Mouse (Mus musculus) hindbrain, embryonic 16.5 days (tissue): Measurements from ENCODE around the gene Echdc1. TPM values are rescaled to one million over a fixed set of nuclear protein-coding genes. Genes with fewer than 3 reads are reported as not detected.
"Not testable (repeated sequence)": the region's sequence is repeated elsewhere in the genome, so short reads cannot be mapped to it uniquely, and the experiment has no call there.

Experiments used
- ATAC-seq: fragments of 200-750 bp; cut with Nextera tagmentation; 2 replicates; pipeline ENCODE4 v1.8.0; 2017; ENCODE audit warnings: moderate TSS enrichment, moderate library complexity
- H3K27ac ChIP-seq: fragments of 300-500 bp; sonication (generic); 2 replicates; pipeline ENCODE4 v1.5.1; 2014; ENCODE audit warnings: low read depth, mild to moderate bottlenecking, control low read depth, low read length, moderate library complexity
- H3K27me3 ChIP-seq: fragments of 300-500 bp; sonication (generic); replicated peaks from 2 replicates; pipeline ENCODE4 v1.6.1; 2014; ENCODE audit warnings: low read length; ENCODE audit not compliant: control insufficient read depth, insufficient read depth
- H3K36me3 ChIP-seq: fragments of 300-500 bp; sonication (generic); 2 replicates; pipeline ENCODE4 v1.6.1; 2014; ENCODE audit warnings: mild to moderate bottlenecking, low read length, moderate library complexity, mixed read lengths; ENCODE audit not compliant: control insufficient read depth, insufficient read depth
- H3K4me1 ChIP-seq: fragments of 300-500 bp; sonication (generic); 2 replicates; pipeline ENCODE4 v1.6.1; 2014; ENCODE audit warnings: low read depth, low read length; ENCODE audit not compliant: control insufficient read depth, insufficient read depth
- H3K4me2 ChIP-seq: fragments of 300-500 bp; sonication (generic); 2 replicates; pipeline ENCODE4 v1.6.1; 2014; ENCODE audit warnings: mild to moderate bottlenecking, low read length, control low read depth, moderate library complexity
- H3K4me3 ChIP-seq: fragments of 300-500 bp; sonication (generic); 2 replicates; pipeline ENCODE4 v1.5.1; 2014; ENCODE audit warnings: mild to moderate bottlenecking, low read length, control low read depth, moderate library complexity
- H3K9ac ChIP-seq: fragments of 300-500 bp; sonication (generic); 2 replicates; pipeline ENCODE4 v1.6.1; 2014; ENCODE audit warnings: low read depth, mild to moderate bottlenecking, control low read depth, low read length, moderate library complexity
- H3K9me3 ChIP-seq: fragments of 300-500 bp; sonication (generic); 2 replicates; pipeline ENCODE4 v1.6.1; 2014; ENCODE audit warnings: mild to moderate bottlenecking, low read length, moderate library complexity; ENCODE audit not compliant: control insufficient read depth
- WGBS: fragments of 180-500 bp; shearing (Covaris S2); extraction: QIAGEN DNeasy Blood & Tissue Kit; methylation state at CpG from one replicate; pipeline ENCODE4 v1.1.7; 2014; 5-methylcytosine and 5-hydroxymethylcytosine counted together
- polyA plus RNA-seq: library from polyadenylated mRNA; unstranded; fragments of >200 nt; fragmentation: Nextera tagmentation; extraction: Ambion mirVana; gene quantifications from 2 replicates; pipeline ENCODE4 v1.2.1, GENCODE M21; 2015

Echdc1 gene
- polyA plus RNA-seq, 1 experiment from 2014 or later: 37.9 TPM

DNA sequence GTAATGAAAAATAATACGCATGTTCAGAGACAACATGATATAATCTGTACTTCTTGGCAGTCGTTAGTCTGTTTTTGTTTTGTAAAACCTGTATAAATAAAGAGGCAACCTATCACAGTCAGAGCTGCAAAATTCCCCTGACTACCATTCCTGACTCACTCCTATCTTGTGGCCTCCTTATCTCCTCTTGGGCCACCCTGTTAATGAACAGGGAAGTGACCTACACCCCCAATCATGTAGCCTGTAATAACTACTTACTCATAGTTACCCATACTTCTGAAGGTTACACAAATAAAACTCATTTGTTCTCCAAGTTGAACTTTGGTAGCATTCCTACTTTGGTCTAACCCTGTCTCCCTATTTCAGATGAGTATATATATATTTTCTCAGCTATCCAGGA lies 68.6 kb downstream of the Echdc1 start:
- Histone ChIP-seq H3K27me3 (no peaks in the 10 kb centered on the region), H3K9me3 (no peaks in the 10 kb centered on the region), H3K36me3 (no peaks in the 10 kb centered on the region), H3K4me1 (no peaks in the 10 kb centered on the region), H3K27ac (no peak overlapping the region), H3K4me2 (no peak overlapping the region), H3K4me3 (no peak overlapping the region), H3K9ac (no peak overlapping the region)
- ATAC-seq: no peak
- 84% methylated on average over 2 of the region's 2 CpGs for WGBS

DNA sequence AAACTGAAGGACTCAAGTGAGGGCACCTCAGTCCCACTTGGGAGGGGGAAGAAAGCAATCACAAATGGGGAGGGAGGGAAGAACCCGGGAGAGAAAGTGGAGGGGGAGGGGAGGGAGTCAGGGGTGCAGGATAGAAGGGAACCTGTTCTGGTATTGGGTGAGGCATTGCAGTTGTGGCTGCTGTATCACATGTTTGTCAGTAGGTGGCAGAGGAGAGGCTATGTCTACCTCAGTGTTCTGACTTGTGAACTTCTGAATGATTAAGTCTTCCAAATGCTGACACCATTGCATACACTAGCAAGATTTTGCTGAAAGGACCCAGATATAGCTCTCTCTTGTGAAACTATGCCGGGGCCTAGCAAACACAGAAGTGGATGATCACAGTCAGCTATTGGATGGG lies 81.9 kb downstream of the Echdc1 start:
- H3K4me2 ChIP-seq, ATAC-seq, H3K9me3 ChIP-seq, H3K4me1 ChIP-seq, H3K27me3 ChIP-seq, H3K27ac ChIP-seq, H3K36me3 ChIP-seq, H3K4me3 ChIP-seq, H3K9ac ChIP-seq: not testable (repeated sequence)
- 81% methylated on average over 2 of the region's 2 CpGs for WGBS

Other genes starting within 250 kb of the Echdc1 start
- 114 and 139 TPM in 2 replicates for gene Soga3, start 169.3 kb upstream of the Echdc1 start, polyA plus RNA-seq
- 7.8 and 9.4 TPM in 2 replicates for gene Gm49353, start 114.2 kb upstream of the Echdc1 start, polyA plus RNA-seq
- gene 9330159F19Rik, start 101.6 kb upstream of the Echdc1 start, polyA plus RNA-seq: 26.3 and 26.6 TPM in 2 replicates
- gene Rnf146, start 49.3 kb downstream of the Echdc1 start, polyA plus RNA-seq: 78.9 and 83.9 TPM in 2 replicates
- 2.0 and 2.7 TPM in 2 replicates for gene Rspo3, start 222.7 kb downstream of the Echdc1 start, polyA plus RNA-seq